Mouse (Mus musculus) heart, embryonic 14.5 days (tissue): ENCODE data around the gene Cd5l. TPM values are rescaled to one million over a fixed set of nuclear protein-coding genes. Genes with fewer than 3 reads are reported as not detected.
"Not testable (repeated sequence)": the region's sequence is repeated elsewhere in the genome, so short reads cannot be mapped to it uniquely, and the experiment has no call there.

Source experiments
- ATAC-seq: fragments of 200-750 bp; cut with Nextera tagmentation; 2 replicates; pipeline ENCODE4 v1.8.0; 2017; ENCODE audit warnings: low read depth, moderate TSS enrichment; ENCODE audit not compliant: insufficient number of reproducible peaks, insufficient read depth, low FRiP score
- H3K27ac ChIP-seq, 2 experiments: fragments of 200-500 bp in 1 of 2; fragments of 300-500 bp in 1 of 2; sonication (generic) in 1 of 2; replicated peaks in 1 of 2; 2 replicates each; pipeline ENCODE4 v1.5.1; 2012 to 2014; ENCODE audit warnings: low read depth in 2 of 2, low read length in 2 of 2, control low read depth in 1 of 2, mild to moderate bottlenecking in 1 of 2, mixed read lengths in 1 of 2; ENCODE audit not compliant: control insufficient read depth in 1 of 2, insufficient read depth in 1 of 2
- H3K27me3 ChIP-seq: fragments of 300-500 bp; sonication (generic); 2 replicates; pipeline ENCODE4 v1.6.1; 2014; ENCODE audit warnings: mild to moderate bottlenecking, low read length, control low read depth; ENCODE audit not compliant: control insufficient read depth, insufficient read depth
- H3K36me3 ChIP-seq: fragments of 300-500 bp; sonication (generic); 2 replicates; pipeline ENCODE4 v1.6.1; 2014; ENCODE audit warnings: mild to moderate bottlenecking, control low read depth, low read length, mixed read lengths; ENCODE audit not compliant: control insufficient read depth, insufficient read depth
- H3K4me1 ChIP-seq, 2 experiments: fragments of 200-500 bp in 1 of 2; fragments of 300-500 bp in 1 of 2; sonication (generic) in 1 of 2; 2 replicates each; pipeline ENCODE4 v1.6.1; 2012 to 2014; ENCODE audit warnings: low read length in 2 of 2, control low read depth in 1 of 2, mixed read lengths in 1 of 2; ENCODE audit not compliant: control insufficient read depth in 2 of 2, insufficient read depth in 2 of 2
- H3K4me2 ChIP-seq: fragments of 300-500 bp; sonication (generic); 2 replicates; pipeline ENCODE4 v1.6.1; 2014; ENCODE audit warnings: mild to moderate bottlenecking, low read length
- H3K4me3 ChIP-seq, 2 experiments: fragments of 200-500 bp in 1 of 2; fragments of 300-500 bp in 1 of 2; sonication (generic) in 1 of 2; 2 replicates each; pipeline ENCODE4 v1.5.1; 2012 to 2014; ENCODE audit warnings: low read length in 2 of 2, mild to moderate bottlenecking in 2 of 2, control low read depth in 1 of 2, low read depth in 1 of 2, moderate library complexity in 1 of 2; ENCODE audit not compliant: control insufficient read depth in 1 of 2, insufficient read depth in 1 of 2
- H3K9ac ChIP-seq: fragments of 300-500 bp; sonication (generic); 2 replicates; pipeline ENCODE4 v1.6.1; 2014; ENCODE audit warnings: mild to moderate bottlenecking, low read length
- H3K9me3 ChIP-seq: fragments of 300-500 bp; sonication (generic); 2 replicates; pipeline ENCODE4 v1.6.1; 2016; ENCODE audit warnings: low read length, control low read depth; ENCODE audit not compliant: control insufficient read depth
- WGBS: fragments of 180-500 bp; shearing (Covaris S2); extraction: QIAGEN DNeasy Blood & Tissue Kit; methylation state at CpG from one replicate; pipeline ENCODE4 v1.1.7; 2014; 5-methylcytosine and 5-hydroxymethylcytosine counted together
- polyA plus RNA-seq: library from polyadenylated mRNA; unstranded; fragments of >200 nt; fragmentation: Nextera tagmentation; extraction: Ambion mirVana; gene quantifications from 2 replicates; pipeline ENCODE4 v1.2.1, GENCODE M21; 2014

Cd5l gene
- polyA plus RNA-seq, 1 experiment from 2014 or later = not detected

GRCm38 (mm10) chr3:87365691-87366090, 8.0 kb downstream of the Cd5l start:
- no peaks in the 10 kb centered on the region for H3K27me3 ChIP-seq
- no peak overlapping the region for H3K9ac ChIP-seq
- no peak for ATAC-seq
- no peak overlapping the region for H3K27ac ChIP-seq
- no peaks in the 10 kb centered on the region for H3K36me3 ChIP-seq
- no peak overlapping the region for H3K4me2 ChIP-seq
- WGBS = 89% methylated on average over 14 of the region's 14 CpGs
- no peaks in the 10 kb centered on the region for H3K9me3 ChIP-seq
- no peak overlapping the region for H3K4me3 ChIP-seq
- H3K4me1 ChIP-seq = no peaks in the 10 kb centered on the region

GRCm38 (mm10) chr3:87367511-87367910, 9.8 kb downstream of the Cd5l start:
- Histone ChIP-seq H3K9ac (no peak overlapping the region), H3K27ac (no peak overlapping the region), H3K4me2 (no peak overlapping the region), H3K9me3 (no peaks in the 10 kb centered on the region), H3K4me1 (no peaks in the 10 kb centered on the region), H3K4me3 (no peak overlapping the region), H3K27me3 (no peaks in the 10 kb centered on the region), H3K36me3 (no peaks in the 10 kb centered on the region)
- 77% methylated on average over 10 of the region's 10 CpGs for WGBS
- ATAC-seq = no peak

GRCm38 (mm10) chr3:87369181-87369580, 11.5 kb downstream of the Cd5l start:
- WGBS = 65% methylated on average over 5 of the region's 5 CpGs
- Histone ChIP-seq H3K36me3 (no peaks in the 10 kb centered on the region), H3K4me1 (no peaks in the 10 kb centered on the region), H3K27me3 (no peaks in the 10 kb centered on the region), H3K4me3 (no peak overlapping the region), H3K27ac (no peak overlapping the region), H3K9me3 (no peaks in the 10 kb centered on the region), H3K9ac (no peak overlapping the region), H3K4me2 (no peak overlapping the region)
- ATAC-seq = no peak

- WGBS = 82% methylated on average over 18 of the region's 18 CpGs
- Histone ChIP-seq H3K4me3 (no peak within 1 kb of the TSS), H3K4me1 (peaks cover 0 to 4% of the 10 kb centered on the region in 2 experiments; a peak in 2 of 4 replicates), H3K36me3 (no peaks in the 10 kb centered on the region), H3K27me3 (no peaks in the 10 kb centered on the region), H3K9me3 (no peaks in the 10 kb centered on the region), H3K9ac (no peak within 1 kb of the TSS), H3K4me2 (no peak within 1 kb of the TSS), H3K27ac (no peak within 1 kb of the TSS)
- ATAC-seq = no peak
These were observed 18.8 kb downstream of the Cd5l start, which contains the start of gene Fcrl1 for GRCm38 (mm10) chr3:87376195-87377165. Gene Fcrl1, plus strand, starts transcription at chr3:87376387.

- H3K4me1 ChIP-seq = peaks cover 0 to 4% of the 10 kb centered on the region in 2 experiments; a peak in 2 of 4 replicates
- WGBS = 55% methylated on average over 3 of the region's 3 CpGs
- no peak overlapping the region for H3K4me3 ChIP-seq
- no peak overlapping the region for H3K27ac ChIP-seq
- no peak for ATAC-seq
- H3K27me3 ChIP-seq = no peaks in the 10 kb centered on the region
- no peak overlapping the region for H3K9ac ChIP-seq
- H3K4me2 ChIP-seq = no peak overlapping the region
- H3K9me3 ChIP-seq = no peaks in the 10 kb centered on the region
- no peaks in the 10 kb centered on the region for H3K36me3 ChIP-seq
These were observed 19.5 kb downstream of the Cd5l start for GRCm38 (mm10) chr3:87377228-87377627.

GRCm38 (mm10) chr3:87377719-87378118, 20.0 kb downstream of the Cd5l start:
- Histone ChIP-seq H3K36me3 (no peaks in the 10 kb centered on the region), H3K27me3 (no peaks in the 10 kb centered on the region), H3K4me1 (peaks cover 0 to 4% of the 10 kb centered on the region in 2 experiments; a peak in 2 of 4 replicates), H3K4me3 (no peak overlapping the region), H3K9me3 (no peaks in the 10 kb centered on the region), H3K4me2 (no peak overlapping the region), H3K27ac (no peak overlapping the region), H3K9ac (no peak overlapping the region)
- no peak for ATAC-seq
- 36% methylated on average over 6 of the region's 6 CpGs for WGBS

- ATAC-seq, H3K9me3 ChIP-seq, H3K4me1 ChIP-seq, H3K4me2 ChIP-seq, H3K4me3 ChIP-seq, H3K27ac ChIP-seq, H3K36me3 ChIP-seq, H3K27me3 ChIP-seq, H3K9ac ChIP-seq: not testable (repeated sequence)
- 92% methylated on average over 2 of the region's 2 CpGs for WGBS
These were observed 22.1 kb downstream of the Cd5l start for GRCm38 (mm10) chr3:87379641-87380315.
